11 mouse cellular contexts compared by ENCODE assay signal in the genomic region with DNA sequence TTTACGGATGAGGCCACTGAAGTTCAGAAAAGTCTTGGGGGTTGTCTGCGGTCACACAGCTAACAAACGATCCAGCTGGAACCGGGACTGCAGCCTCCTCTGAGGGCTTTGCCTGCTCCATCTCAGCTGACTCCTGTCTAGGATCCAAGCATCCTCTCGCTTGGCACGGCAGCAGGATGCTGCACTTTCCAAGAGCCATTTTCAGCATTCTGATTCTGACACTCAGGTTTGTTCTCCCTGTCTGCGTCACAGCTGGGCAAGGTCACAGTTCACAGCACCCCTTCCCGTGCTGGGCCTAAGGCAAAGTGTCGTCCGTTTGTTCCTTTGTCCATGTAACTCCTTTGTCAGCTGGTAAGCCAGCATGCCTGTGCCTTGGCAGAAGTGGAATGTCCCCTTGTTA.
DNase-seq lines count a peak whose midpoint lies in the region; ATAC-seq lines count a peak whose summit lies in the region.
"Had no signal": no experiment of that assay in that cellular context is flagged by ENCODE, and none has a peak within 500 bp of the region (broad histone marks: within the 10 kb centered on the region; RNA-seq: fewer than 3 reads in every experiment).

No protein-coding gene starts in this region.

- ATAC-seq in forebrain, embryonic 15.5 days (replicated peaks): no peak
- ATAC-seq in hindbrain, embryonic 16.5 days: no peak

- no peaks in the 10 kb centered on the region for H3K9me3 ChIP-seq in forebrain, embryonic 15.5 days
- no peaks in the 10 kb centered on the region for H3K9me3 ChIP-seq in hindbrain, embryonic 16.5 days (ENCODE audit: control insufficient read depth, low read length)
- H3K9me3 ChIP-seq: stomach, embryonic 15.5 days had no signal

- no peak overlapping the region for H3K9ac ChIP-seq in forebrain, embryonic 15.5 days (replicated peaks)
- H3K9ac ChIP-seq in hindbrain, embryonic 16.5 days (ENCODE audit: low read depth, low read length): peak overlapping the region; percentile 3; the same call in 1 of the 2 replicates
- H3K9ac ChIP-seq: stomach, embryonic 15.5 days had no signal

- peak; percentile 27 for DNase-seq in left cerebral cortex, postnatal 4 days
- DNase-seq in left cerebral cortex, postnatal 36 days (ENCODE audit: low spot score in 2 of 2): no peak
- DNase-seq in thymus, adult 18-20 months: no peak
- no peak for DNase-seq in thymus, postnatal 25 days
- no peak for DNase-seq in thymus, postnatal 14 days
- no peak for DNase-seq in thymus, postnatal 4 days
- DNase-seq: adrenal gland, postnatal 10 days; lung, postnatal 10 days had no signal

- H3K27me3 ChIP-seq in forebrain, embryonic 15.5 days: no peaks in the 10 kb centered on the region
- no peaks in the 10 kb centered on the region for H3K27me3 ChIP-seq in hindbrain, embryonic 16.5 days (replicated peaks; ENCODE audit: control insufficient read depth, insufficient read depth, low read length)
- H3K27me3 ChIP-seq: stomach, embryonic 15.5 days had no signal

- H3K4me1 ChIP-seq in forebrain, embryonic 15.5 days: peaks cover 61% of the 10 kb centered on the region
- peaks cover 53% of the 10 kb centered on the region for H3K4me1 ChIP-seq in hindbrain, embryonic 16.5 days (ENCODE audit: control insufficient read depth, insufficient read depth, low read depth, low read length)

- peaks cover 19% of the 10 kb centered on the region for H3K36me3 ChIP-seq in forebrain, embryonic 15.5 days
- H3K36me3 ChIP-seq in hindbrain, embryonic 16.5 days (ENCODE audit: control insufficient read depth, insufficient read depth, low read length): peaks cover 8% of the 10 kb centered on the region

- H3K27ac ChIP-seq in forebrain, embryonic 15.5 days (replicated peaks): peak overlapping the region; percentile 99
- peak overlapping the region; percentile 97 for H3K27ac ChIP-seq in hindbrain, embryonic 16.5 days (ENCODE audit: low read depth, low read length)
- H3K27ac ChIP-seq: stomach, embryonic 15.5 days had no signal

- intact Hi-C loops in left cerebral cortex, postnatal 4 days (cut with DNase I): no loop called here
- intact Hi-C loops in left cerebral cortex, postnatal 36 days (cut with DNase I): no loop called here

- no peak overlapping the region for H3K4me3 ChIP-seq in forebrain, embryonic 15.5 days
- H3K4me3 ChIP-seq in hindbrain, embryonic 16.5 days (ENCODE audit: low read length): no peak overlapping the region
- H3K4me3 ChIP-seq: stomach, embryonic 15.5 days had no signal

- H3K4me2 ChIP-seq in forebrain, embryonic 15.5 days (replicated peaks): no peak overlapping the region
- H3K4me2 ChIP-seq in hindbrain, embryonic 16.5 days (ENCODE audit: low read length): no peak overlapping the region
- H3K4me2 ChIP-seq: stomach, embryonic 15.5 days had no signal

- 58% methylated on average over 10 of the region's 10 CpGs for WGBS in forebrain, embryonic 15.5 days
- 48% methylated on average over 10 of the region's 10 CpGs for WGBS in hindbrain, embryonic 16.5 days
